Mouse (Mus musculus) lung, postnatal 0 days (tissue): ENCODE results near the gene Gm11627.
"Not testable (repeated sequence)": the region's sequence is repeated elsewhere in the genome, so short reads cannot be mapped to it uniquely, and the experiment has no call there.

ENCODE experiments used
- CTCF ChIP-seq: IDR thresholded peaks from 2 replicates; pipeline ENCODE4 v1.5.1; 2016; ENCODE audit warnings: antibody characterized with exemption, mild to moderate bottlenecking
- EP300 ChIP-seq: IDR thresholded peaks from 2 replicates; pipeline ENCODE4 v1.6.1; 2016; ENCODE audit warnings: antibody characterized with exemption, mild to moderate bottlenecking, control low read depth

GRCm38 (mm10) chr11:102540286-102540685 is 39.0 kb downstream of the Gm11627 start:
- TF ChIP-seq CTCF, EP300: not testable (repeated sequence)
